Mouse (Mus musculus): ENCODE results near the gene Actn4.

Actn4 gene

DNA sequence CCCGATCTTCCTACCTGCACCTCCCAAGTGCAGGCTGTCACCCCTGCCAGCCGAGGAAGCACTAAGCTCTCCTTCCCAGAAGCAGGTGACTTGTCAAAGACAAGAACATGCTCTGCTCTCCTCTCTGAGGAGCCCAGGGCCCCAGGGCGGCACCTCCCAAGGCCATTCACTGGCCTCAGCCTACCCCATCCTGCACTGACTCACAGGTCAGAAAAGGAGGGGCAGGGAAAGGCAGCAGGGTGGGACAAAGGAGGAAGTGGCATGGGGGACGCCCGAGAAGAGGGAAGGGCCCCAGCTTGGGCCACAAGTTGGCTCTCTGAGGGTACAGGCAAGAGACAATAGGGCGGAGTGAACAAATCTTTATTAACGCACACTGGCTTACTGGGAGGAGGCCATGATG is 8.9 kb upstream of the Actn4 start:
- in situ Hi-C loops (cut with MboI): loop anchor here (5.0 kb wide), 1 partner anchor 36 kb away; no protein-coding TSS in a partner anchor

DNA sequence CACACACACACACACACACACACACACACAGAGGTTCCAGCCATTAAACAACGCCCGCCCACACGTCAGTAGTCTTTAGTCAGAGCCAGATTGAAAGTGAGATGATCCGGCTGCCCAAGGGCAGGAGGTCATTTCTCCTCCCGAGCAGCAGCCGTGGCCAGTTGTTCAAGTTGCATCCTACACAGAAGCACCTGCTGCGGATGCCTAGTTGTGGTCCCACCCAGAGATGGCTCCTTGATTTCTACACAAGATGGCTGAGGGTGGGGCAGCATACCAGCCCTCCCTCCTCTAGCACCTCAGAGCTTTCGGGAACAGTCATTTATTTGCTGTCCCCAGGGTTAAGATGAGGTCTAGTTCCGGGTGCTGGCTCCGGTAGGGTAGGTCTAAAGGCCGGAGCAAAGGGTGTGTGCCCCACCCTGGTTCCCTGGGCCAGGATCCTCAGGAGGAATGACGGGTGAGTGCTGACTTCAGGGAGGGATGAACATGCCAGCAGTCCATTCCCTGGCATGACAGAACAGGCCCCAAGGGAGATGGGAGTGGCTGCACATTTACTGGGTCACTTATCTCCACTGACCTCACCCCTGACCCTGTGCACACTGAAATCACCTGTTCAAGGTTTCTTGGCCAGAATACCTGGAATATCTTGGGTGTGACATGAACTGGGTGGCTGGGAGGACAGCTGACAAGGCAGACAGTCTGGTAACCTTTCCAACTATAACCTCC is 7.7 kb upstream of the Actn4 start:
- in situ Hi-C loops (cut with MboI): loop anchor here (5.0 kb wide), 2 partner anchors 37 to 67 kb away; no protein-coding TSS in a partner anchor

- in situ Hi-C loops (cut with MboI): loop anchor here (5.0 kb wide), 1 partner anchor 68 kb away; no protein-coding TSS in a partner anchor
Measured at GRCm38 (mm10) chr7:28969271-28969670, 7.1 kb upstream of the Actn4 start.

- in situ Hi-C loops (cut with MboI): loop anchor here (5.0 kb wide), 1 partner anchor 69 kb away; no protein-coding TSS in a partner anchor
Measured at GRCm38 (mm10) chr7:28968120-28968519, 6.0 kb upstream of the Actn4 start.

DNA sequence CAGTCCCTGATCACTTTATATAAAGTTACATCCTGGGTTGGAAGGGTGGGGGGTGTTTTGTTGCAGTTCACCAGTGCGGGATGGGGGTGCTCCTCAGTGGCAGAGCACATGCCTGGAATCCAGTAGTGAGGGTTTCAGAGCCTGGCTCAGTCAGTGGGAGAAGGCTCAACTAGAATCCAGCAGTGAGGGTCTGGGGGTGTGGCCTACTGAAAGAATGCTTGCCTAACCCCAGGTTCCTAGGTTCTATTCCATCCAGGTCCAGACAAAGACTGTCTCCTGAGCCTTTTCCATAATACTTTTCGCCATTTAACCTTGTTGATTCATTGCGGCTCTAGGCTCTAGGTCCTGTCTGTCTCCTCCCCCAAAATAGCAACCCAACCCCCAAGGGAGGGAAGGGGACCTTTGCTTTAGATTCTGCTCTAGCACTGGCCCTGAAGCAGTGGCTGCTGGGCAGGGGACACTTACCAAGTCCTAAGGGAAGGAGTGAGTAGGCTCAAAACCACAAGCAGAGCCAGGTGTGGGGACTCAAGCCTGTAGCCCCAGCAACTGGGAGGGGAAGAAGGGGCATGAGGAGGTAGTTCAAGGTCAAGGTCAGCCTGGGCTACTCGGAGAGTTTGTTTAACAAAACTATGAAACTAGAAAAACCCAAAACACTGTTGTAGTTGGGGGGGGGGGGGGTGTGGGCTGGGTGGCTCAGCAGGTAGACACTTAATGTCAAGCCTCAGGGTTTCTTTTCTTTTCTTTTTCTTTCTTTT is 4.8 kb upstream of the Actn4 start:
- in situ Hi-C loops (cut with MboI): loop anchor here (5.0 kb wide), 1 partner anchor 70 kb away; no protein-coding TSS in a partner anchor

DNA sequence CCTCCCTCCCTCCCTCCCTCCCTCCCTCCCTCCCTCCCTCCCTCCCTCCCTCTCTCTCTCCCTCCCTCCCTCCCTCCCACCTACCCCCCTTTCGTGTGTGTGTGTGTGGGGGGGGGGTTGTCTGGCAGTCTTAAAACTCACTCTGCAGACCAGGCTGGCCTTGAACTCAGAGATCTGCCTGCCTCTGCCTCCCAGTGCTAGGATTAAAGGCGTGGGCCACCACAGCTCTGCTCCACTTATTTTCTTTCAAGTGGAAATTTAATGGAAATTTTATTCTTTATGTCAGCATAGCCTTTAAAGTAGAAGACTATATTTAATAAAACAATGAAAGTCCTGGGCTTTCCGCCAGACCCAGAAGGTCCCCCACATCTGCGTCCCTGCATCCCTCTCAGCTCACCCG is 4.0 kb upstream of the Actn4 start:
- in situ Hi-C loops (cut with MboI): loop anchor here (5.0 kb wide), 1 partner anchor 71 kb away; no protein-coding TSS in a partner anchor

- in situ Hi-C loops (cut with MboI): loop anchor here (5.0 kb wide), 1 partner anchor 72 kb away; no protein-coding TSS in a partner anchor
Measured at GRCm38 (mm10) chr7:28965346-28965840, 3.3 kb upstream of the Actn4 start.

- in situ Hi-C loops (cut with MboI): no loop called here
Measured at GRCm38 (mm10) chr7:28963399-28963923, 1.3 kb upstream of the Actn4 start.

DNA sequence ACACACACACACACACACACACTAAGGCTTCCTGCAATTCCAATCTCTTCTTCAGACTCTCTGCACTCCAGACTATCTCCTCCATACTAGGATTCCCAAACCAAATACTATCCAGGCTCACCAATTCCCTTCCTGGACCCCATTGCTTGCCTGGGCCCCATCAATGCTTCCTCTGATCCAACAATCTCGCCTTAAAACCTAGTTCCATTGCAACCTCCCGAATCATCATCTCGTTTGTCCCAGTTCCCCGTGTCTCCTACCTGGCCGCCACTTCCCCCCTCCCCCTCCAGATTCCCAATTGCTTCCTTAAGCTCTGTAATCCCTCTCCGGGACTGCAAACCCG is 585 bp downstream of the Actn4 start:
- in situ Hi-C loops (cut with MboI): no loop called here

GRCm38 (mm10) chr7:28960354-28961046 is 1.6 kb downstream of the Actn4 start:
- in situ Hi-C loops (cut with MboI): no loop called here

GRCm38 (mm10) chr7:28959505-28960045 is 2.6 kb downstream of the Actn4 start:
- in situ Hi-C loops (cut with MboI): no loop called here

GRCm38 (mm10) chr7:28958770-28959169 is 3.4 kb downstream of the Actn4 start:
- in situ Hi-C loops (cut with MboI): no loop called here

GRCm38 (mm10) chr7:28957997-28958725 is 4.0 kb downstream of the Actn4 start:
- in situ Hi-C loops (cut with MboI): no loop called here

DNA sequence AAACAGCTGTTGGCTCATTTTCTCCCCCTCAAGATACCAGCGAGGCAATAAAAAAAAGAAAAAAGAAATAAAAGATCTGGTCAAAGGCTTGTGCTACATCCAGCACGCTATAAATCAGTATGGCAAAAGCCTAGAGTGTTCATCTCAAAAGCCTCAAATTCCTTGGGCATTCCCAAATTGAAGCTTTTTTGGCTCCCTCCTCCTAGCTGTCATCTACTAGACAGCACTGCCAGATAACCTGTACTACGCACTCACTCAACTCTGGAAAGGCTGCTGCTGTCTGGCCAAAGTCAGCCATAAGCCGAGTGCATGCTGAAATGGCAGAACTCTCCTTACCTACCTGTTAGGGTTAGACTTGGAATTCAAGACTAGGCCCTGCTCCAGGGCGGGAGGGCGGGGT is 4.9 kb downstream of the Actn4 start:
- in situ Hi-C loops (cut with MboI): no loop called here

DNA sequence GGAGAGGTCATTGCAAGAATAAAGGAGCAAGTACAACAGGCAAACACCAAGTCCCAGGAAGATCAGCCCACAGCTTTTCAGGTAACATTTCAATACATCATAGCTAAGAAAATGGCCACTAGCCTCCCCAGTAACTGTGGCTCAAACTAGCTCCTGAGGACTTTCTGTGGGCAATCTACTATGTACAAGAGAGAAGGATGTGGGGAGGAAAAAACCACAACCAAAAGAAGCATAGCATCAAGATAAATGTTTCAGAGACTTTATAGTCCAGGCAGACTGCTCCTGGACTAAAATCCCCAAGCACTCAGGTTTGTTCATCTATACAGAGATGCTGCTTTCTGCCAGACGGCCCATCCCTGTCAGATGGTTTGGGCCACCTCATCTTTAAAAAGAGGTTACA is 5.9 kb downstream of the Actn4 start:
- in situ Hi-C loops (cut with MboI): no loop called here

DNA sequence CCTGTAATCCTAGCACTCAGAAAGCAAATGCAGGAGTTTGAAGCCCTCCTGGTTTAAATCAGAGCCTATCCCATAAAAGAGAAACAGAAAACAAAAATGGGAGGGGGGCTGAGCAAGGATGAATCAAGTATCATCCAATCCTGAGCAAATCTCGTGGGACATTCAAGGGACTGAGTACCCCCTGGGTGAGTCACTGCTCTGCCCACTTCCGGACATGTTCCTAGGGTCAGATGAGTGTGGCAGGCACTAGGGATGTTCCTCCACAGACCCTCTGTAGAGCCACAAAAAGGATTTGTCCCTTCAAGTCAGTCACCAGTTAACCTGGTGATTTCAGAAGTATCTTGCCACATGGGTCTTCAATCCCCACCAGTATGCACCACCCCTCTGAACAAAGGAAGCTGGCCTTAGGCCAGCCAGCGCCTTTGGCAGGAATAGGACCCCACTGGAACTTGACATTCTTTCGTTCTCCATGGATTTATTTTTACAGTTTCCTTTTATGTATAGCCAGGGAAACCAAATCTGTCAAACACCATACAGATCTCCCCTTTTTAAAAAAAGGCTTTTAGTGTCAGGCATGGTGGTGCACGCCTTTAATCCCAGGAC is 6.7 kb downstream of the Actn4 start:
- in situ Hi-C loops (cut with MboI): no loop called here

DNA sequence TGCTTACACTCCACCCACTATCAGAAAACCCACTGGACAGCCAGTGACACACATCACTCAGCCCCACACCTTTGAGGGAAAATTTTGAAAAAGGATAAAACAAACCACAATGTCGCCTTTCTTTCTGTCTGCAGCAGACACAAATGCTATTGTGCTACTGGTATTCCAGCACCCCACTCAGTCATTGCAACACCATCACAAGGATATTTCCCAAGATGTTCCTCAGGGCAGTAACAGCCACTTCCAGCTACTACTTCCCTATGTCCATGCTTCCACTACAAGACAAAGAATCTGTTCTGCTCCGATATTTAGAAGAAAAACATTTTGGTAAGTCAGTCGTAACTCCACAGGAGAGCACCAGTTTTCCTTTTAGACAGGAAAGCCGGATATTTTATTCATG is 7.4 kb downstream of the Actn4 start:
- in situ Hi-C loops (cut with MboI): no loop called here

DNA sequence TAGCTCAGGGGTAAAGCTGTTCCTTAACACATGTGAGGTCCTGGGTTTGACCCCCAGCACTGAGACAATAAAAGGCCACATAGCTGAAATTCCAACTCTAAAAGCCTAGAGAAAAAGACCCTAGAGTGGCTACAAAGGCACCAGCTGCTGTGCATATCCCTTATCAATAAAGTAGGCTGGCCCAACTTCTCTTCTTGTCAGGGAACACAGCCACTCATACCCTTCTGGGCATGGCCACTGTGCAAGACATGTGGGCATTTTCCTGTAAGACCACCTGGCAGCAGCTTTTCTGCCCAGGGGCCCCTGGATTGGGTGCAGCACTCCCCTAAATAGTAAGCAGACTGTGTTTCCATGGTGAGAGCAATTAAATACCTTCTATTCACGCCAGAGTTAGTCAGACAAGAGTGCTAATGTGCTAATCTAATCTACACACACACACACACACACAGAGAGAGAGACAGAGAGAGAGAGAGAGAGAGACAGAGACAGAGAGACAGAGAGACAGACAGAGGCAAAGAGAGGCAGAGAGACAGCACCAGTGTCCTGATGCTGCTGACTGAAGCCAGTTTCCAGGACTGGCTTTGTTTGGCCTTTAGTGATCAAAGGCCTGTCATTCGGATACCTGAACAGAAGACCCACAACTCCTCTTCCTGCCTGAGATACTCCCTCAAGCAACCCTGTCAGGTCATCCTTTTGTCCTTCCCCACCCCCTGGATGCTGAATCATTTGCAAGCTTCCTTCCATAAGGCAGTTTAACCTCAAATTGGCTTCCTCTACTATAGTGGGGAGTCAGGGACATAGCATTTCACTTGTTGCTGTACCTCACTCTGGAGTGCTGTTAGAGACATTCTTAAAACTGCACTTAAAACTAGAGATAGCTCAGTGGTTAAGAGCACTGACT is 8.4 kb downstream of the Actn4 start:
- in situ Hi-C loops (cut with MboI): no loop called here

- in situ Hi-C loops (cut with MboI): no loop called here
Measured at GRCm38 (mm10) chr7:28952786-28953185, 9.4 kb downstream of the Actn4 start.

DNA sequence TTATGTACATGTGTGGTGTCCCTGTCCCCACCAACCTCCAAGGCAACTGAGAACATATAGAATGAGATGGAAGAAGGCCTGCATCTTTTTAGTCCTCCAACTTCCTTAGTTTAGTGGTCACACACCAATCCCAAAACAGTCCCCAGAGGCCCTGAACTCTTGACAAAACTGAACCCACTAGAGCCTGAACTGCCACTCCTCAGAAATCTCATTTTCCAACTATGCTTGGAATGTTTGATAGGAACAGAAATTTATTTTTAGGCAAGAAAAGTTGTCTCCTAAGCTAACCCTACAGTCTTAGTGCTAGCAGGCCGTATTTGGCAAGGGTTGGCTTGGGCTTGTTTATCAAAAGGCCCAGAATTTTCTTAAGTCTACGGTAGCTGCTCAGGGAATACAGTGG is 10.4 kb downstream of the Actn4 start:
- in situ Hi-C loops (cut with MboI): no loop called here
